Mouse (Mus musculus) regulatory T cell (primary cell): ENCODE data around the gene Cc2d1b.

Source experiments
- in situ Hi-C: fragments of 300-600 bp; cut with MboI, MseI; formaldehyde crosslinking; loops from one replicate; pipeline ENCODE4 v1.15.1; 2025; ENCODE audit warnings: high pct_unique_total_duplicates

The Cc2d1b gene

DNA sequence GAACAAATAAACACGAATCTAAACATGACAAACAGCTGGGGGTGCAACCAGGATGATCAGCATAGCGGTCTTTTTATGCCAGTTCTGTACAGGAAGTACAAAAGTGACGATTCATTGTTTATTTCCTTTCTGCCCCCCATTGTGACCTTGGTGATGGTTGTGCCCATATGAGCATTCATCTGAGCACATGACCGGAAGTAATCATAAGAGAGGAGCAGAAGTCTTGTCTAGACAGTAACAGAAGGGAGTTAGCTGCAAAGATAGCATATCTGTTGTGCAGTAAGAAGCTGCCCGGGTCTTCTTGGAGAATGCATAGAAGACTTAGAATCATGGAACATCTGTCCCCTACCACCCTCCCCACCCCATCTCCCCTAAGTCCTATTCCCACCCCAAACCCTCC, 19.0 kb downstream of the Cc2d1b start:
- in situ Hi-C loops: no loop called here

DNA sequence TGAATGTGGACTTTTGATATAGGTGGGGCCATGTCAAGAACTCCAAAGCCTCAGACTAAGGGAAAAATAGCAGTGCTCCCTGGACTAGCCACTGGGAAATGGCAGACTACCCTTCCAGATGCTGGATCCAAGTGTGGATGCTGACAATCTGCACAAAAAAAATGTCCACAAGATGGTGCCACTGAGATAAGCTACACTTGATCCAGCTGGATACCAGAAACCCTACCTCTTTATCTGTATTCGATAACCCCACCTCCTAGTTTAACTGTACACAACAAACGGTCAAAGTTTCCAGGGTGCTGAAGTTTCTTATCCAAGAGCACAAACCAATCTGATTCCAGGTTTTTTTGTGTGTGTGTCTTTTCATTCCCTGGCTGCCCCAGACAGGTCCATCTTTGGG, 44.7 kb downstream of the Cc2d1b start:
- in situ Hi-C loops: no loop called here
